Comparison of ENCODE assay signal across 8 mouse cellular contexts in the genomic region with DNA sequence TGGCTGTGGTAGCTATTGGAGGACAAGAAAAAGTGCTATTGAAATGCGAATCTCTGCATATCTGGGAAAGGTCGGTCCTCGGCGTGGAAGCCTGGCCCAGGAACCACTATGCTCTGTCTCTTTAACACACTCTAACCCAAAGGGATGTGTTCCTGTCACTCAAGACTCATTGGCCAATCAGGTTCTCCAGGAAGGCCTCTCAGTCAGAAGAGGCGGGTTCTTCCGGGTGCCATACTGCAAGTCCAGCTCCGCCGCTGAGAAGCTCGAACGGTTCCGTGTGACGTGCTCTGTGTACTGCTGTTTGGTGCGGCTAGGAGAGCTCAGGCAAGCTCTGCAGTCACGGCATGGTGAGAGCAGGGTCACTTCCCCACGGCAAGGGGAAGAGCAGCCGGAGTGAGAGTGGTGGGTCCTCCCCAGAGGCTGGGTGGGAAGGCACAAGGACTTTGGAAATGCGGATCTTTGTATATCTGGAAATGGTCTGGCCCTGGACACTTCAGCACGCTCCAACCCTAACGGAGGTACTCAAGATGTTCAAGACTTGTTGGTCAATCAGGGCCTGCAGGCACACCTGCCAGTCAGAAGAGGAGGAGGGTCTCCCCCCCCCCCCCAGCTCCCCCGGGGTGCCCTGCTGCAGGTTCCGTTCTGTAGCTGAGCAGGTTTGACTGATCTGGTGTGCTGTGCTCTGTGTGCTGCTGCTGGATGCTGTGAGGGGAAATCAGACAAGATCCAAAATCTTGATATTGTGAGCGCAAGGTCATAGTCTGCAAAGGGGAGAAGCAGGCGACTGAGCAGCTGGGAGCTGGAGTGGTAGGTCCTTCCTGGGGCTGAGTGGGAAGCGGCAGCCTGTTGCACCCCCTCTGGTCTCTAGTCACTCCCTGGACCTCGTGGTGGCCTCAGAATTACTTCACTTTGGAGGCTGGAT. TPM values are rescaled to one million over a fixed set of nuclear protein-coding genes. Genes with fewer than 3 reads are reported as not detected.
DNase-seq lines count a peak whose midpoint lies in the region; ATAC-seq lines count a peak whose summit lies in the region.

A gene (plus strand): TSS at position 236 of the 922 bp plus-strand sequence.

- DNase-seq in adrenal gland, adult 18-20 months (ENCODE audit: low spot score in 2 of 2) = peak; percentile 77
- DNase-seq in embryo, embryonic 11 days = peak; percentile 96
- peak; percentile 91 for DNase-seq in gastrocnemius, postnatal 25 days
- DNase-seq in intestine, embryonic 14.5 days (ENCODE audit: low spot score) = peak; percentile 94
- peak; percentile 98 to 99 for DNase-seq in left cerebral cortex, postnatal 14 days (ENCODE audit: low spot score in 2 of 2)
- DNase-seq in mesoderm, embryonic 11.5 days (ENCODE audit: low read depth, low spot score) = peak; percentile 97
- peak; percentile 94 to 96 for DNase-seq in right cerebral cortex, postnatal 36 days (ENCODE audit: low spot score in 2 of 2)
- peak; percentile 95 for DNase-seq in yolk sac, embryonic 10.5 days (ENCODE audit: low spot score)

- peak; percentile 100 for ATAC-seq in intestine, embryonic 14.5 days (replicated peaks; ENCODE audit: low FRiP score, low TSS enrichment, low read depth)

- H3K36me3 ChIP-seq in intestine, embryonic 14.5 days (ENCODE audit: control insufficient read depth, insufficient read depth, low read length) = peaks cover 3% of the 10 kb centered on the region; the same call in 1 of the 2 replicates

- intact Hi-C loops in left cerebral cortex, postnatal 14 days (cut with DNase I) = loop anchor here (5.0 kb wide), 1 partner anchor 64 kb away; no protein-coding TSS in a partner anchor

- H3K27ac ChIP-seq in intestine, embryonic 14.5 days (ENCODE audit: low read depth) = peak within 1 kb of the TSS; percentile 91

- peak within 1 kb of the TSS; percentile 94 for H3K4me3 ChIP-seq in intestine, embryonic 14.5 days (ENCODE audit: low read depth, low read length)

- peak within 1 kb of the TSS; percentile 80 for H3K9ac ChIP-seq in intestine, embryonic 14.5 days (ENCODE audit: low read length)

- no peaks in the 10 kb centered on the region for H3K9me3 ChIP-seq in intestine, embryonic 14.5 days (ENCODE audit: control insufficient read depth, low read length)

- peak within 1 kb of the TSS; percentile 82 for H3K4me2 ChIP-seq in intestine, embryonic 14.5 days (ENCODE audit: low read length)

- peaks cover 7% of the 10 kb centered on the region for H3K4me1 ChIP-seq in intestine, embryonic 14.5 days (replicated peaks; ENCODE audit: control insufficient read depth, insufficient read depth, low read length)

- H3K27me3 ChIP-seq in intestine, embryonic 14.5 days (replicated peaks; ENCODE audit: control insufficient read depth, insufficient read depth, low read length) = no peaks in the 10 kb centered on the region

- under 1% methylated on average over 25 of the region's 25 CpGs for WGBS in intestine, embryonic 14.5 days

RNA-seq across cellular contexts. Expression of the gene that starts here (rescaled TPM):
- 10 to 100 TPM; 12.7 to 18.9 TPM for total RNA-seq in adrenal gland, adult 18-20 months (2021)
- 1 to 10 TPM; 6.3 to 8.1 TPM for total RNA-seq in gastrocnemius, postnatal 25 days (2021)
- polyA plus RNA-seq in intestine, embryonic 14.5 days (2014; fragmentation: Nextera tagmentation; extraction: Ambion mirVana) = 13.6 and 14.8 TPM in 2 replicates
- total RNA-seq in left cerebral cortex, postnatal 14 days (2021) = 10 to 100 TPM; 12.2 to 13.9 TPM

Comparison
In these comparisons a context has a peak if more than half of its experiments do, and no peak if none do; other contexts are left out.
1. Peak in every context shown above with its lines: DNase-seq, ATAC-seq, H3K4me3 ChIP-seq and H3K27ac ChIP-seq.